Mouse (Mus musculus) MEL (cell line): ENCODE data around the gene Zswim4. TPM values are rescaled to one million over a fixed set of nuclear protein-coding genes. Genes with fewer than 3 reads are reported as not detected.

Experiments used
- DNase-seq: peaks from one replicate; pipeline ENCODE4 v3.0.0; 2011; ENCODE audit warnings: low read depth, low spot score
- H3K27ac ChIP-seq: 2 replicates; pipeline ENCODE4 v1.5.1; 2012; ENCODE audit warnings: low read depth, mild to moderate bottlenecking, control low read depth, low read length, moderate library complexity; ENCODE audit not compliant: control insufficient read depth
- H3K27me3 ChIP-seq, 2 experiments: fragments of 150-350 bp in 1 of 2; sonication (generic) in 1 of 2; 2 replicates each; pipeline ENCODE4 v1.6.1; 2012; ENCODE audit warnings: low read length in 2 of 2, mild to moderate bottlenecking in 2 of 2, improper control_type of control experiment in 1 of 2, moderate library complexity in 1 of 2; ENCODE audit not compliant: insufficient read depth in 2 of 2, control insufficient read depth in 1 of 2
- H3K36me3 ChIP-seq, 2 experiments: 2 replicates each; pipeline ENCODE4 v1.6.1; 2012 to 2014; ENCODE audit warnings: low read length in 2 of 2, improper control_type of control experiment in 1 of 2, inconsistent platforms in 1 of 2, mild to moderate bottlenecking in 1 of 2; ENCODE audit not compliant: insufficient read depth in 2 of 2, control insufficient read depth in 1 of 2
- H3K4me1 ChIP-seq, 2 experiments: fragments of 150-350 bp in 1 of 2; sonication (generic) in 1 of 2; 2 replicates each; pipeline ENCODE4 v1.6.1; 2012; ENCODE audit warnings: low read length in 2 of 2, improper control_type of control experiment in 1 of 2, mild to moderate bottlenecking in 1 of 2; ENCODE audit not compliant: insufficient read depth in 2 of 2, control insufficient read depth in 1 of 2
- H3K4me3 ChIP-seq, 2 experiments: fragments of 150-350 bp in 1 of 2; sonication (generic) in 1 of 2; 2 replicates each; pipeline ENCODE4 v1.5.1; 2012; ENCODE audit warnings: low read depth in 2 of 2, low read length in 2 of 2, mild to moderate bottlenecking in 2 of 2, moderate library complexity in 2 of 2, control low read depth in 1 of 2, improper control_type of control experiment in 1 of 2; ENCODE audit not compliant: control insufficient read depth in 1 of 2, insufficient read depth in 1 of 2
- H3K79me2 ChIP-seq: 2 replicates; pipeline ENCODE4 v1.6.1; 2012; ENCODE audit warnings: mild to moderate bottlenecking, low read length, moderate library complexity; ENCODE audit not compliant: control insufficient read depth, poor library complexity, insufficient read depth
- H3K9ac ChIP-seq: 2 replicates; pipeline ENCODE4 v1.6.1; 2012; ENCODE audit warnings: low read depth, mild to moderate bottlenecking, control low read depth, low read length, moderate library complexity; ENCODE audit not compliant: control insufficient read depth, poor library complexity, severe bottlenecking
- H3K9me3 ChIP-seq: fragments of 150-350 bp; sonication (generic); replicated peaks from 2 replicates; pipeline ENCODE4 v1.6.1; 2012; ENCODE audit warnings: mild to moderate bottlenecking, low read length, improper control_type of control experiment, moderate library complexity; ENCODE audit not compliant: insufficient read depth
- BHLHE40 ChIP-seq: IDR thresholded peaks from 2 replicates; pipeline ENCODE4 v1.6.1; 2012; ENCODE audit warnings: low read depth, mild to moderate bottlenecking, inconsistent platforms, low read length, improper control_type of control experiment, borderline replicate concordance
- CHD1 ChIP-seq: IDR thresholded peaks from 2 replicates; pipeline ENCODE4 v1.6.1; 2012; ENCODE audit warnings: low read depth, mild to moderate bottlenecking, inconsistent platforms, low read length, improper control_type of control experiment
- CTCF ChIP-seq, 3 experiments: IDR thresholded peaks in 2 of 3; conservative IDR thresholded peaks in 1 of 3; 2 replicates each; pipeline ENCODE4 v1.5.1; 2011 to 2012; ENCODE audit warnings: low read length in 3 of 3, low read depth in 2 of 3, mild to moderate bottlenecking in 2 of 3, improper control_type of control experiment in 1 of 3, inconsistent platforms in 1 of 3, mixed read lengths in 1 of 3, moderate library complexity in 1 of 3; ENCODE audit not compliant: control insufficient read depth in 1 of 3, insufficient read depth in 1 of 3, poor library complexity in 1 of 3, severe bottlenecking in 1 of 3
- E2F4 ChIP-seq: IDR thresholded peaks from 2 replicates; pipeline ENCODE4 v1.6.1; 2011; ENCODE audit warnings: low read depth, low read length, improper control_type of control experiment, borderline replicate concordance
- ELF1 ChIP-seq: IDR thresholded peaks from 2 replicates; pipeline ENCODE4 v1.6.1; 2014; ENCODE audit warnings: low read depth, mild to moderate bottlenecking, inconsistent platforms, low read length, improper control_type of control experiment, moderate library complexity
- EP300 ChIP-seq, 2 experiments: IDR thresholded peaks; 2 replicates each; pipeline ENCODE4 v1.6.1; 2011; ENCODE audit warnings: improper control_type of control experiment in 2 of 2, low read length in 2 of 2, low read depth in 1 of 2, mild to moderate bottlenecking in 1 of 2
- ETS1 ChIP-seq: IDR thresholded peaks from 2 replicates; pipeline ENCODE4 v1.6.1; 2012; ENCODE audit warnings: low read depth, mild to moderate bottlenecking, inconsistent platforms, low read length, improper control_type of control experiment, moderate library complexity
- GABPA ChIP-seq: IDR thresholded peaks from 2 replicates; pipeline ENCODE4 v1.6.1; 2012; ENCODE audit warnings: low read depth, mild to moderate bottlenecking, inconsistent platforms, low read length, improper control_type of control experiment, moderate library complexity
- HCFC1 ChIP-seq: IDR thresholded peaks from 2 replicates; pipeline ENCODE4 v1.6.1; 2012; ENCODE audit warnings: low read depth, mild to moderate bottlenecking, inconsistent platforms, low read length, improper control_type of control experiment, moderate library complexity
- JUND ChIP-seq: IDR thresholded peaks from 2 replicates; pipeline ENCODE4 v1.6.1; 2011; ENCODE audit warnings: low read depth, mild to moderate bottlenecking, improper control_type of control experiment, low read length
- MAFK ChIP-seq: IDR thresholded peaks from 2 replicates; pipeline ENCODE4 v1.6.1; 2011; ENCODE audit warnings: low read depth, mild to moderate bottlenecking, low read length, improper control_type of control experiment, borderline replicate concordance
- MAX ChIP-seq: IDR thresholded peaks from 2 replicates; pipeline ENCODE4 v1.6.1; 2011; ENCODE audit warnings: low read length, improper control_type of control experiment
- MAZ ChIP-seq: IDR thresholded peaks from 2 replicates; pipeline ENCODE4 v1.6.1; 2012; ENCODE audit warnings: low read depth, mild to moderate bottlenecking, inconsistent platforms, low read length, improper control_type of control experiment
- MEF2A ChIP-seq: IDR thresholded peaks from 2 replicates; pipeline ENCODE4 v1.6.1; 2014; ENCODE audit warnings: low read depth, mild to moderate bottlenecking, inconsistent platforms, low read length, improper control_type of control experiment; ENCODE audit not compliant: poor library complexity, insufficient replicate concordance, severe bottlenecking; ENCODE audit errors: extremely low read depth
- MXI1 ChIP-seq: IDR thresholded peaks from 2 replicates; pipeline ENCODE4 v1.6.1; 2011; ENCODE audit warnings: mild to moderate bottlenecking, low read depth, low read length, improper control_type of control experiment
- NELFE ChIP-seq: IDR thresholded peaks from 2 replicates; pipeline ENCODE4 v1.6.1; 2011; ENCODE audit warnings: low read depth, low read length, improper control_type of control experiment
- NRF1 ChIP-seq: IDR thresholded peaks from 2 replicates; pipeline ENCODE4 v1.6.1; 2014; ENCODE audit warnings: low read depth, mild to moderate bottlenecking, inconsistent platforms, low read length, improper control_type of control experiment, moderate library complexity; ENCODE audit not compliant: poor library complexity, insufficient read depth, severe bottlenecking
- POLR2AphosphoS5 ChIP-seq: IDR thresholded peaks from 2 replicates; pipeline ENCODE4 v1.6.1; 2012; ENCODE audit warnings: low read depth, borderline replicate concordance, mild to moderate bottlenecking, inconsistent platforms, low read length, moderate library complexity, mixed read lengths
- RAD21 ChIP-seq: IDR thresholded peaks from 2 replicates; pipeline ENCODE4 v1.6.1; 2011; ENCODE audit warnings: mild to moderate bottlenecking, low read depth, low read length, improper control_type of control experiment
- RCOR1 ChIP-seq: IDR thresholded peaks from 2 replicates; pipeline ENCODE4 v1.6.1; 2012; ENCODE audit warnings: low read depth, mild to moderate bottlenecking, inconsistent platforms, low read length, improper control_type of control experiment
- SIN3A ChIP-seq: IDR thresholded peaks from 2 replicates; pipeline ENCODE4 v1.6.1; 2012; ENCODE audit warnings: low read length, improper control_type of control experiment, inconsistent platforms
- SMC3 ChIP-seq: IDR thresholded peaks from 2 replicates; pipeline ENCODE4 v1.6.1; 2011; ENCODE audit warnings: low read depth, low read length, improper control_type of control experiment
- TAL1 ChIP-seq: IDR thresholded peaks from 2 replicates; pipeline ENCODE4 v1.6.1; 2012; ENCODE audit warnings: mild to moderate bottlenecking, inconsistent platforms, low read length, moderate library complexity, mixed read lengths
- TBP ChIP-seq: IDR thresholded peaks from 2 replicates; pipeline ENCODE4 v1.8.0; 2011; ENCODE audit warnings: low read depth, low read length, improper control_type of control experiment
- USF2 ChIP-seq, 2 experiments: IDR thresholded peaks; 2 replicates each; pipeline ENCODE4 v1.6.1; 2011 to 2012; ENCODE audit warnings: improper control_type of control experiment in 2 of 2, low read length in 2 of 2, borderline replicate concordance in 1 of 2, inconsistent platforms in 1 of 2, low read depth in 1 of 2, mild to moderate bottlenecking in 1 of 2; ENCODE audit not compliant: insufficient read depth in 1 of 2
- ZKSCAN1 ChIP-seq: IDR thresholded peaks from 2 replicates; pipeline ENCODE4 v1.6.1; 2012; ENCODE audit warnings: low read depth, mild to moderate bottlenecking, inconsistent platforms, low read length, improper control_type of control experiment, moderate library complexity
- ZMIZ1 ChIP-seq: IDR thresholded peaks from 2 replicates; pipeline ENCODE4 v1.6.1; 2012; ENCODE audit warnings: low read depth, mild to moderate bottlenecking, inconsistent platforms, low read length, improper control_type of control experiment, moderate library complexity
- ZNF384 ChIP-seq: IDR thresholded peaks from 2 replicates; pipeline ENCODE4 v1.6.1; 2012; ENCODE audit warnings: low read depth, mild to moderate bottlenecking, inconsistent platforms, low read length, improper control_type of control experiment
- polyA plus RNA-seq, 2 experiments: library from polyadenylated mRNA; stranded (reverse) in 1 of 2; unstranded in 1 of 2; fragments of >175 nt in 1 of 2; fragments of >200 nt in 1 of 2; gene quantifications; 2 replicates each; pipeline versions ENCODE4 v1.2.1 to v1.2.4; 2012; ENCODE audit warnings: low replicate concordance in 2 of 2, low read depth in 1 of 2; ENCODE audit not compliant: insufficient read length in 2 of 2, insufficient read depth in 1 of 2, missing spikeins in 1 of 2
- total RNA-seq: library from RNA; depleted of rRNA; stranded (reverse); fragments of 300-350 nt; gene quantifications from 2 replicates; pipeline ENCODE4 v1.2.3, GENCODE M21; 2012

Zswim4 gene
- total and polyA plus RNA-seq, 3 experiments: 3.6 to 7.4 TPM; not detected in 1

DNA sequence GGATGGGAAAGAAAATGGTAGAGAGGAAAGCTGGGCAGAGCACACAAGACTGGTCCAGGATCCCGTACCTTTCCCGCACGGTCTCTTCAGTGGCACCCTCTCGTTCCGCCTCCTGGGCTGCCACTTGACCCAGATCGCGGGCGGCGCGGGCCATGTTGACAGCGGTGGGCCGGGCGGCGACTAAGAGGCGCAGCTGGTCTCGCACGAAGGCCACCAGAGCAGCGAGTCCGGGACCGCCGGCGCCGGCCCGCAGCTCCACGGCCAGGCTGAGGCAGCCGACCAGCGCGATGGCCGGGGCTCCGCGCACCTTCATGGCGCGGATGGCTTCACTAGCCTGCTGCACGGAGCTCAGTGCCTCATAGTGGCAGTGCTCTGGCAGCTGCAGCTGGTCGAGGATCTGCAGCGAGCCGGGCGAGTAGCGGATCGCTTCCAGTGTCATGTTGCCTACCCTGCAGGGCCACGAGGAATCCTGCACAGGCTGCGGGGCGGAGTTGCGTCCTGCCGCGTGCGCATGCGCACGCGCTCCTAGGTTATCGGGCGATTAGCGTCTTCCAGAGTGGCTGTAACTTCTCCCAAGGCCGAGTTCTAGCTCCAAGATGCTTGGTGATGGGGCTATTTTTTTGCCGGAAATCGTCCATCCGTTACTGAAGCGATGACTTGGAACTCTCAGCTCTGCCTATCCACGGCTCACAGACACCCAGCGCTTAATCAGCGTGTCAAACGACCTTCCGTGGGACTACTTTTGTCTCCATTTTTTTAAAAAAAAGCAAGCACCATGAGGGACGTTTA is 20.2 kb upstream of the Zswim4 start, which contains the start of gene Mri1 (continued):
- TF ChIP-seq USF2 (IDR thresholded peaks at IDR 0.05; ENCODE audit: borderline replicate concordance in 1 of 2, insufficient read depth in 1 of 2, low read depth in 1 of 2, low read length in 2 of 2) (no peak), ZNF384 (peak; percentile 74), ETS1 (0 out of 2 replicates have a peak, but pooled peaks have one; percentile 1)

DNA sequence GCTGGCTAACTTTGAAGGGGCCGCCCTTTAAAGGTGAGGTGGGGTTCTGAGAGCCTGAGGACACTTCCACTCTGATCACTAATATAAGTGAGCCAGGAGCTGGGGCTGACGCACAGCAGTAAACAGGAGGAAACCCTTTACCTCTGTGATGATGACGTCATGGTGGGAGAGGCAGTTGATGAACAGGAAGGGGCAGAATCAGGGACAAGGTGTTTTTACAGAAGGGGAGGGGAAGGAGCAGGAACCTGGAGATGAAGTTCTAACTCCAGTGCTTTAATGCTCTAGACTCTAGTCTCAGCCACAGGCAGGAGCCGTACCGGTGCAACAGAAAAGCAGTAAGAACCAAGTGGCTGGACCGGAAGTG is 19.6 kb upstream of the Zswim4 start:
- TF ChIP-seq TAL1: no peak
- no peak for TF ChIP-seq GABPA
- TF ChIP-seq NRF1: no peak
- TF ChIP-seq SIN3A: no peak; the same call in 1 of the 2 replicates
- no peak for TF ChIP-seq NELFE
- no peak for TF ChIP-seq RCOR1
- no peak for TF ChIP-seq MEF2A
- no peak for TF ChIP-seq MAFK
- TF ChIP-seq CTCF (IDR thresholded peaks at IDR 0.05 in 2 of 3, conservative IDR thresholded peaks at IDR 0.05 in 1 of 3; ENCODE audit: control insufficient read depth in 1 of 3, insufficient read depth in 1 of 3, low read depth in 2 of 3, low read length in 3 of 3, poor library complexity in 1 of 3, severe bottlenecking in 1 of 3): no peak
- peak; percentile 25; the same call in 1 of the 2 replicates for TF ChIP-seq JUND
- no peak for TF ChIP-seq MAZ
- TF ChIP-seq ZKSCAN1: no peak
- TF ChIP-seq ZMIZ1: no peak
- TF ChIP-seq ETS1: 0 out of 2 replicates have a peak, but pooled peaks have one; percentile 5
- TF ChIP-seq BHLHE40: no peak
- 0 out of 2 replicates have a peak, but pooled peaks have one; percentile 14 for TF ChIP-seq TBP
- no peak for TF ChIP-seq ZNF384
- TF ChIP-seq E2F4: no peak
- TF ChIP-seq HCFC1: no peak
- no peak for TF ChIP-seq MXI1
- TF ChIP-seq POLR2AphosphoS5: no peak
- TF ChIP-seq CHD1: no peak
- no peak for TF ChIP-seq RAD21
- no peak for TF ChIP-seq MAX
- 0 out of 2 replicates have a peak, but pooled peaks have one; percentile 33 for TF ChIP-seq ELF1
- TF ChIP-seq SMC3: no peak
- no peak for TF ChIP-seq EP300 (IDR thresholded peaks at IDR 0.05; ENCODE audit: low read depth in 1 of 2, low read length in 2 of 2)
- DNase-seq: peak; percentile 69
- H3K27me3 ChIP-seq: no peaks in the 10 kb centered on the region
- H3K79me2 ChIP-seq: peaks cover 19% of the 10 kb centered on the region
- H3K4me3 ChIP-seq: peak overlapping the region; percentile 77 to 86
- no peaks in the 10 kb centered on the region for H3K9me3 ChIP-seq
- H3K27ac ChIP-seq: peak overlapping the region; percentile 67
- H3K36me3 ChIP-seq: peaks cover 0 to 4% of the 10 kb centered on the region in 2 experiments; a peak in 2 of 4 replicates
- peaks cover 2 to 6% of the 10 kb centered on the region in 2 experiments; a peak in 1 of 4 replicates for H3K4me1 ChIP-seq
- peak overlapping the region; percentile 88 for H3K9ac ChIP-seq
